Mouse (Mus musculus): ENCODE measurements around the gene Brca1. TPM values are rescaled to one million over a fixed set of nuclear protein-coding genes. Genes with fewer than 3 reads are reported as not detected.

The Brca1 gene
- polyA plus RNA-seq, 1 experiment from 2014 or later = 8.1 TPM

GRCm38 (mm10) chr11:101526686-101527085, 25.1 kb downstream of the Brca1 start:
- Histone ChIP-seq H3K9me3 (replicated peaks) (no peaks in the 10 kb centered on the region), H3K4me3 (replicated peaks) (no peak overlapping the region), H3K4me2 (replicated peaks) (no peak overlapping the region), H3K27me3 (no peaks in the 10 kb centered on the region), H3K36me3 (peaks cover 44% of the 10 kb centered on the region), H3K9ac (no peak overlapping the region), H3K4me1 (no peaks in the 10 kb centered on the region), H3K27ac (replicated peaks) (no peak overlapping the region)
- 83% methylated on average over 4 of the region's 4 CpGs for WGBS
- ATAC-seq (ENCODE audit: insufficient number of reproducible peaks, low FRiP score, low TSS enrichment, low read depth) = no peak

GRCm38 (mm10) chr11:101525936-101526595, 25.7 kb downstream of the Brca1 start:
- H3K9ac ChIP-seq = no peak overlapping the region
- WGBS = 86% methylated on average over 9 of the region's 9 CpGs
- H3K36me3 ChIP-seq = peaks cover 42% of the 10 kb centered on the region
- H3K9me3 ChIP-seq (replicated peaks) = no peaks in the 10 kb centered on the region
- no peak overlapping the region for H3K4me3 ChIP-seq (replicated peaks)
- no peak overlapping the region for H3K27ac ChIP-seq (replicated peaks)
- ATAC-seq (ENCODE audit: insufficient number of reproducible peaks, low FRiP score, low TSS enrichment, low read depth) = no peak
- H3K27me3 ChIP-seq = no peaks in the 10 kb centered on the region
- H3K4me1 ChIP-seq = no peaks in the 10 kb centered on the region
- no peak overlapping the region for H3K4me2 ChIP-seq (replicated peaks)

- H3K36me3 ChIP-seq = peaks cover 42% of the 10 kb centered on the region
- H3K9me3 ChIP-seq (replicated peaks) = no peaks in the 10 kb centered on the region
- ATAC-seq (ENCODE audit: insufficient number of reproducible peaks, low FRiP score, low TSS enrichment, low read depth) = no peak
- 92% methylated on average over 10 of the region's 10 CpGs for WGBS
- no peak overlapping the region for H3K4me2 ChIP-seq (replicated peaks)
- no peaks in the 10 kb centered on the region for H3K4me1 ChIP-seq
- no peaks in the 10 kb centered on the region for H3K27me3 ChIP-seq
- H3K4me3 ChIP-seq (replicated peaks) = no peak overlapping the region
- H3K27ac ChIP-seq (replicated peaks) = no peak overlapping the region
- H3K9ac ChIP-seq = no peak overlapping the region
These were observed 26.7 kb downstream of the Brca1 start for GRCm38 (mm10) chr11:101525056-101525455.

- no peak for ATAC-seq (ENCODE audit: insufficient number of reproducible peaks, low FRiP score, low TSS enrichment, low read depth)
- Histone ChIP-seq H3K27me3 (no peaks in the 10 kb centered on the region), H3K9ac (no peak overlapping the region), H3K36me3 (peaks cover 42% of the 10 kb centered on the region), H3K4me3 (replicated peaks) (no peak overlapping the region), H3K4me1 (no peaks in the 10 kb centered on the region), H3K4me2 (replicated peaks) (no peak overlapping the region), H3K27ac (replicated peaks) (no peak overlapping the region), H3K9me3 (replicated peaks) (no peaks in the 10 kb centered on the region)
- WGBS = 92% methylated on average over 8 of the region's 8 CpGs
These were observed 27.3 kb downstream of the Brca1 start for GRCm38 (mm10) chr11:101524446-101524845.

- Histone ChIP-seq H3K27me3 (no peaks in the 10 kb centered on the region), H3K4me2 (replicated peaks) (no peak overlapping the region), H3K4me1 (no peaks in the 10 kb centered on the region), H3K9me3 (replicated peaks) (no peaks in the 10 kb centered on the region), H3K27ac (replicated peaks) (no peak overlapping the region), H3K9ac (no peak overlapping the region), H3K4me3 (replicated peaks) (no peak overlapping the region), H3K36me3 (peaks cover 34% of the 10 kb centered on the region)
- ATAC-seq (ENCODE audit: insufficient number of reproducible peaks, low FRiP score, low TSS enrichment, low read depth) = no peak
- whole genome bisulfite sequencing = 86% methylated on average over 6 of the region's 6 CpGs
These were observed 32.4 kb downstream of the Brca1 start for GRCm38 (mm10) chr11:101519364-101519763.

DNA sequence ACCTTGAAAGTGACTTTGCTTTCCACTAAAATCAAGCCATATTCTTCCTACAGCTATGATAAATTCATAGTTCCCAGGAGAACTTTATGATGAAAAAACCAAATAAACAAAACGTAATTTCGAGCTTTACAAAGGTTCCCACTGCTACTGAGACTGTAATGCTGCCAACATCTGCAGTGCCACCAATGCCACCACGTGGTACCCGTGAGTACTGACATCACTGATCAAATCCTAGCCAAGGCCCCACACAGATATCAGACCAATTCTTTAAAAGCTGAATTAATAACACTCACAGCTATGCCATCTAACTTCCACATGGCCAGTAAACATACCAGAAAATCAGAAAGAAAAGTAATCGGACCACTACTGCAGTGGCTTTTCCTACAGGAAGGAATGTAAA, 32.8 kb downstream of the Brca1 start:
- ATAC-seq (ENCODE audit: insufficient number of reproducible peaks, low FRiP score, low TSS enrichment, low read depth) = no peak
- H3K27me3 ChIP-seq = no peaks in the 10 kb centered on the region
- no peak overlapping the region for H3K27ac ChIP-seq (replicated peaks)
- WGBS = 83% methylated on average over 5 of the region's 5 CpGs
- no peaks in the 10 kb centered on the region for H3K4me1 ChIP-seq
- H3K9me3 ChIP-seq (replicated peaks) = no peaks in the 10 kb centered on the region
- peaks cover 33% of the 10 kb centered on the region for H3K36me3 ChIP-seq
- H3K4me3 ChIP-seq (replicated peaks) = no peak overlapping the region
- H3K9ac ChIP-seq = no peak overlapping the region
- H3K4me2 ChIP-seq (replicated peaks) = no peak overlapping the region

DNA sequence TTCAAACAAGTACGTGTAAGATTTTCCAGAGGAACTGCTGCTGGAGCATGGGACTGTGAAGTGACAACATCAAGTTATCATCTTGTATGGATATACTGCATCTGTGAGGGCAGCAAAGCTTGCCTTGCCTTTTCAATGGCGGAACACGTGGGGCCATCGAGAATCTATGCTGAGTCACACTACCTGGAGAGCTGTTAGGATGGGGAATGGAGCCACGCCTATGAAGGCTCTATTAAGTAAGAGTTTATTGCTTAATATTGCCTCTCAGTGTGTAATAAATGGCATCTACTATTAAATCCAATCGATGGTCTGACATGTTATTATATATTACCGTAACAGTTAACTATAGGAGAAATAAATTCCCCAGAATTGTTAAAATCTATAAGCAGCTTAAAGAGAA, 44.7 kb downstream of the Brca1 start:
- H3K4me3 ChIP-seq (replicated peaks) = no peak overlapping the region
- H3K27ac ChIP-seq (replicated peaks) = no peak overlapping the region
- no peak overlapping the region for H3K9ac ChIP-seq
- no peaks in the 10 kb centered on the region for H3K27me3 ChIP-seq
- WGBS = 87% methylated on average over 7 of the region's 7 CpGs
- ATAC-seq (ENCODE audit: insufficient number of reproducible peaks, low FRiP score, low TSS enrichment, low read depth) = no peak
- no peaks in the 10 kb centered on the region for H3K9me3 ChIP-seq (replicated peaks)
- H3K4me2 ChIP-seq (replicated peaks) = no peak overlapping the region
- no peaks in the 10 kb centered on the region for H3K4me1 ChIP-seq
- H3K36me3 ChIP-seq = peaks cover 35% of the 10 kb centered on the region

DNA sequence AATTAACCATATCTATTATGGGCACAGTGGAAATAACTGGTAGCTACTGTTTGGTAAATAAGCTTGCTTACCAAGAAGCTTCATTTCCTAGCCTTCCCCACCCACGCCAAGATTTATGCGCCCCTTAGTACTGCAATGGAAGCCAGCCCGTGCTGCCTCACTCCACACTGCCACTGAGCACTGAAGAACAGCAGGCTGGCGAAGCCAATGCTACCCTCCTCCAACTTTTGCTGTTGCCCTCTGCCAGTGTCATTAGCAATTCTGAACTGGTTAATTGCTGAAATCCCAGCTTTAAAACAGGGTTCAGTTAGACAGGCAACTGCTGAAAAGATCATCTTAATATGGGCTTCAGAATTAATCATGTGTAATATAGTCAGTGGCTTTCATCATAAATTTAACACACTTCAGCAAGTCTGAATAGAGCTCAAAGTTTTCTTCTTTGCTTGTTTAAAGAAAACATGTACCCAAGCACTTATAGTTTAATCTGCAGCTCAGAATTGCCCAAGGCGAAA, 45.4 kb downstream of the Brca1 start:
- ATAC-seq (ENCODE audit: insufficient number of reproducible peaks, low FRiP score, low TSS enrichment, low read depth) = no peak
- no peaks in the 10 kb centered on the region for H3K27me3 ChIP-seq
- no peak overlapping the region for H3K9ac ChIP-seq
- H3K27ac ChIP-seq (replicated peaks) = no peak overlapping the region
- H3K4me1 ChIP-seq = no peaks in the 10 kb centered on the region
- H3K9me3 ChIP-seq (replicated peaks) = no peaks in the 10 kb centered on the region
- H3K4me2 ChIP-seq (replicated peaks) = no peak overlapping the region
- 90% methylated on average over 5 of the region's 5 CpGs for WGBS
- H3K4me3 ChIP-seq (replicated peaks) = no peak overlapping the region
- H3K36me3 ChIP-seq = peaks cover 32% of the 10 kb centered on the region

- Histone ChIP-seq H3K27ac (replicated peaks) (no peak overlapping the region), H3K9ac (no peak overlapping the region), H3K9me3 (replicated peaks) (no peaks in the 10 kb centered on the region), H3K36me3 (peaks cover 24% of the 10 kb centered on the region), H3K27me3 (no peaks in the 10 kb centered on the region), H3K4me2 (replicated peaks) (no peak overlapping the region), H3K4me1 (no peaks in the 10 kb centered on the region), H3K4me3 (replicated peaks) (no peak overlapping the region)
- 74% methylated on average over 6 of the region's 6 CpGs for WGBS
- ATAC-seq (ENCODE audit: insufficient number of reproducible peaks, low FRiP score, low TSS enrichment, low read depth) = no peak
These were observed 65.6 kb downstream of the Brca1 start for GRCm38 (mm10) chr11:101486126-101486525.

DNA sequence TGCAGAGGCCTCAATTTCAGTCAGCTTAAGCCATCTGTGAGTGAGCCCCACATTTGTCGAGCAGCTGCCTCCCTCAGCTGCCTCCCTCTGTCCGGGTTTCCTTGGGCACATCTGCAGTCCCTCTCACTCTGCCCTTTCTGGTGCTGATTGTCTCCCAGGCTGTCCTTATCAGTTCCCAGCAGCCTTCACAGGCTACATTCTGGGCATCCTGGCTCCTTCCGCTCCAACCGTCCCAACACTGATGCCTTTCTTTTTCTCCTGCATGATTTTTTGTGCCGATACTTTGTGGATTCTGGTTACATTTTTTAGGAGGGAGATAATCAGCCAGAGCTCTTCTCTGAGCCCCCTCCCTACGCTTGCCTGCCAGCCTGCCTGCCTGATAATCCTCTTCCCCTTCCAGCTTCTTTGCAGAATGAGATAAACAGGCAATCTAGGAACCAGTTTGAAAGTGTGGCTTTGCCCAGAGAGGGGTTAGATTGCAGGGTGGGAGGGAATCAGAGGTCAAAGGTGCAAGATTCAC, 66.2 kb downstream of the Brca1 start:
- 48% methylated on average over 6 of the region's 6 CpGs for WGBS
- ATAC-seq (ENCODE audit: insufficient number of reproducible peaks, low FRiP score, low TSS enrichment, low read depth) = no peak
- H3K4me3 ChIP-seq (replicated peaks) = no peak overlapping the region
- H3K9ac ChIP-seq = no peak overlapping the region
- no peak overlapping the region for H3K27ac ChIP-seq (replicated peaks)
- no peaks in the 10 kb centered on the region for H3K27me3 ChIP-seq
- H3K9me3 ChIP-seq (replicated peaks) = no peaks in the 10 kb centered on the region
- H3K4me1 ChIP-seq = no peaks in the 10 kb centered on the region
- no peak overlapping the region for H3K4me2 ChIP-seq (replicated peaks)
- peaks cover 24% of the 10 kb centered on the region for H3K36me3 ChIP-seq

DNA sequence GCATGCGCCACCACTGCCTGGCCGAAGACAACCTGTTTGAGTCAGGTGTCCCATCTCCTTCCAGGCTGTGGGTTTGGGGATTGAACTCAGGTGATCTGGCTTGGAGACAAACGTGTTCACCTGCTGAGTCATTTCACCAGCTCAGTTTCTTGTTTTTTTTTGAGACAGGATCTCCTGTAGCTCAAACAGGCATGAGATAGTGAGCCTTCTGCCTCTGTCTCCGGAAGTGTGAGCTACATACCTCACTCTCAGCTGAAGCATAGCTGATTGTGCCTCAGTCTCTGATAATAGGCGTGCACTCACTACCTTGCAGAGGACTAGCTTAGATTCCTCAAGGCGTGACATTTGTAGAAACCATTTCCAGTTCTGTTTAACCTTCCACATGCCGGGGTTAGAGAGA, 66.9 kb downstream of the Brca1 start:
- H3K27me3 ChIP-seq = no peaks in the 10 kb centered on the region
- H3K27ac ChIP-seq (replicated peaks) = no peak overlapping the region
- no peak for ATAC-seq (ENCODE audit: insufficient number of reproducible peaks, low FRiP score, low TSS enrichment, low read depth)
- no peaks in the 10 kb centered on the region for H3K4me1 ChIP-seq
- no peak overlapping the region for H3K4me2 ChIP-seq (replicated peaks)
- H3K36me3 ChIP-seq = peaks cover 20% of the 10 kb centered on the region
- WGBS = 80% methylated on average over 7 of the region's 7 CpGs
- H3K9ac ChIP-seq = no peak overlapping the region
- H3K9me3 ChIP-seq (replicated peaks) = no peaks in the 10 kb centered on the region
- no peak overlapping the region for H3K4me3 ChIP-seq (replicated peaks)

- 0 out of 2 replicates have a peak, but pooled peaks cover 4% of the 10 kb centered on the region for H3K4me1 ChIP-seq
- peaks cover 15% of the 10 kb centered on the region for H3K36me3 ChIP-seq
- no peak overlapping the region for H3K27ac ChIP-seq (replicated peaks)
- H3K4me3 ChIP-seq (replicated peaks) = no peak overlapping the region
- H3K27me3 ChIP-seq = no peaks in the 10 kb centered on the region
- no peak for ATAC-seq (ENCODE audit: insufficient number of reproducible peaks, low FRiP score, low TSS enrichment, low read depth)
- H3K4me2 ChIP-seq (replicated peaks) = no peak overlapping the region
- WGBS = 86% methylated on average over 6 of the region's 6 CpGs
- H3K9ac ChIP-seq = no peak overlapping the region
- no peaks in the 10 kb centered on the region for H3K9me3 ChIP-seq (replicated peaks)
These were observed 67.5 kb downstream of the Brca1 start for GRCm38 (mm10) chr11:101484245-101484644.

All from embryonic facial prominence, embryonic 15.5 days (tissue).